Mouse (Mus musculus): ENCODE results near the gene Cmss1. TPM values are rescaled to one million over a fixed set of nuclear protein-coding genes. Genes with fewer than 3 reads are reported as not detected.

Gene Cmss1
- polyA plus RNA-seq, 1 experiment, result 36.3 TPM

DNA sequence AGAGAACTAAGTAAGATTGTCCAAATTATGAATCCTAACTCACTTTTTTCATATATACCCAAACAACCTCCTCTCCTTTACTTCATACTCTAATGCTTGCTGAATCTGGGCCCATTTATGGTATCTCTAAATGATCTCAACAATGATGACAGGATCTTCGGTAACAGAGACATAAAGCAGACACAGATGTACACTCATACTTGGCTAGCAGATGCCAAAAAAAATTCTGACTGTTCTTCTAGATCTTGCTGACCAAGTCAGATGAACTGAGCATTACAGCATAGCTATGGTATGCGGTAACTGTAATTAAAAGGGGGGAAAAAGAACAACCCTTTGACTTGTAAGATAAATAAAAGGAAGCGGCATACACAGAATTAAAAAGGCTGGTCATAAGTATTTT is 43.2 kb downstream of the Cmss1 start:
- TF ChIP-seq GATA1 (IDR thresholded peaks at IDR 0.05; ENCODE audit: borderline replicate concordance, low read length) (no peak), FLI1 (IDR thresholded peaks at IDR 0.05; ENCODE audit: low read length) (no peak)
- Histone ChIP-seq H3K4me1 (peaks cover 16% of the 10 kb centered on the region; the same call in 1 of the 2 replicates), H3K4me3 (replicated peaks) (no peak overlapping the region), H3K36me3 (replicated peaks; ENCODE audit: low read length) (peaks cover 12% of the 10 kb centered on the region), H3K9me3 (no peaks in the 10 kb centered on the region), H3K27me3 (replicated peaks) (no peaks in the 10 kb centered on the region)

DNA sequence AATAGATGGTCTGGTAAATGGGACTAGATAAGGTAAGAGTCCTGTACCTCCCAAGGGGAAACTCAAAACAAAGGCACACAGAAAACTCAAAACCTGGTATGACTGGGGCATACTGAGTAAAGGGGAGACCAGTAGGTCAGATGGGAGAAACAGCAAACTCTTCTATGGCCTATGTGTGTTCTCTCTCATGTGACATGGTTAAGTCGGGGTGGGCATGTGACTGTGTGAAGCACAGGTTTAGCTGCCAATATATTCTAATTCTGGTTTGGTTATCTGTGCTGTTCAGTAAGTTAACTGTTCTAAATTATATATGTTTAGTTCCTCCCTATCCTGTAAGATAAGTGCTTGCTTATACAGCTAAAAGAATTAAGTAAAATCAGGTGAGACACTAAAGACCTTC is 46.5 kb downstream of the Cmss1 start:
- Histone ChIP-seq H3K4me3 (replicated peaks) (no peak overlapping the region), H3K27me3 (replicated peaks) (no peaks in the 10 kb centered on the region), H3K9me3 (no peaks in the 10 kb centered on the region), H3K36me3 (replicated peaks; ENCODE audit: low read length) (peaks cover 12% of the 10 kb centered on the region), H3K4me1 (peaks cover 33% of the 10 kb centered on the region)
- TF ChIP-seq GATA1 (IDR thresholded peaks at IDR 0.05; ENCODE audit: borderline replicate concordance, low read length), result no peak
- no peak for TF ChIP-seq FLI1 (IDR thresholded peaks at IDR 0.05; ENCODE audit: low read length)

DNA sequence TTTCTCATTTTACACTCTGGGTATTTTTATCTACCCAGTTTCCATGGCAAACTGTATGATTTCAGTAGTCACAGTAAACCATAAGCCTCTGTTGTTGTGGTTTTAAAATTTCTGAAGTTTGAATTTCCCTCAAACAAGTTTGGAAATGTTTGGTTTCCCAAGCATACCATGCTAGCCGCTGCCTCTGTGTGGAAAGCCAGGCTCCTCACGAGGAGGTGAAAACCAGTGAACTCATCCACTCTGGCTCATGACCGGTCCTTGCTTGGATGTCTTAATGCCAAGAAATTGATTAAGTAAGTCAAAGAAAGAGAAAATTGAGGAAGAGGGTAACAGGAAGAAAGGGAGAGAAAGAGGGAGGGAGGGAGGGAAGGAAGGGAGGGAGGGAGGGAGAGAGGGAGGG is 48.4 kb downstream of the Cmss1 start:
- H3K4me3 ChIP-seq (replicated peaks), result no peak overlapping the region
- no peaks in the 10 kb centered on the region for H3K9me3 ChIP-seq
- TF ChIP-seq FLI1 (IDR thresholded peaks at IDR 0.05; ENCODE audit: low read length) (no peak), GATA1 (IDR thresholded peaks at IDR 0.05; ENCODE audit: borderline replicate concordance, low read length) (no peak)
- H3K27me3 ChIP-seq (replicated peaks), result no peaks in the 10 kb centered on the region
- peaks cover 30% of the 10 kb centered on the region for H3K4me1 ChIP-seq
- peaks cover 15% of the 10 kb centered on the region for H3K36me3 ChIP-seq (replicated peaks; ENCODE audit: low read length)

DNA sequence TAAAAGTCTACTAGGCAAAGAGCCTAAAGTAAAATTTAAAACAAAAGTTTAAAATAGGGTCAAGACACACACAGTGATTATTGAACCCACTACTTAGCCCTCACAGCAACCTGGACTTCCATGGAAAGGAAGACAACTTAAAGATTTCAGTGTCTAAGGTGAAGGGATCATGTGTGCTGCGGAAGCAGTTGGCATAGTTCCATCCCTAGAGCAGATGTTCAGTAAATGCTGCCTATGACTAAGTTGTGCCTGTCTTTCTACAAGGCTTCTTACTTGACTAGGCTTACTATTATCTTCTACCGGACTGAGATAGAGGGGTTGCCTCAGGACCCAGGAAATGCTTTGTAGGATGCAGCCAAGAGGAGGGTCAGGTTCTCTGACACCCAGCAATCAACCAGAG is 50.4 kb downstream of the Cmss1 start:
- TF ChIP-seq FLI1 (IDR thresholded peaks at IDR 0.05; ENCODE audit: low read length), result no peak
- TF ChIP-seq GATA1 (IDR thresholded peaks at IDR 0.05; ENCODE audit: borderline replicate concordance, low read length), result no peak
- peaks cover 16% of the 10 kb centered on the region for H3K36me3 ChIP-seq (replicated peaks; ENCODE audit: low read length)
- H3K4me1 ChIP-seq, result peaks cover 30% of the 10 kb centered on the region

DNA sequence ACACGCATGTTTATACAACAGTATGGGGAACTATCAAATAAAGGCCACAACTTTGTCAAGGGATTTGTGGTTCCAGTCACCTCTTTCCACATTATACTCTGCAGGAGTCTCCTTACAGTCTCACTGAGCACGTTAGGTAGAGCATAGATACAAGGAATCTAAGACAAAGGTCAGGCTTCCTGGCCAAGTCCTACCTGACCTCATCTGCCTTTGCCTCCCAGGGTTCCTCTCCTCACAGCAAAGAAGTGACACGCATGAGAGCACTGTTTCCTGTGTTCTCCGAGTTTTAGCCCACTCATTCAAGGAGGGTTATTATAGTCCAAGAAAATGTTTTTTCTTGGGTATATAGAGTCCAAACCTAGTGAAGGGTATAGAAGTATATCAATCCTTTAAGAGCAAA is 51.0 kb downstream of the Cmss1 start:
- H3K4me1 ChIP-seq, result peaks cover 32% of the 10 kb centered on the region
- H3K36me3 ChIP-seq (replicated peaks; ENCODE audit: low read length), result peaks cover 16% of the 10 kb centered on the region
- H3K9me3 ChIP-seq, result no peaks in the 10 kb centered on the region
- H3K27me3 ChIP-seq (replicated peaks), result no peaks in the 10 kb centered on the region
- TF ChIP-seq FLI1 (IDR thresholded peaks at IDR 0.05; ENCODE audit: low read length) (no peak), GATA1 (IDR thresholded peaks at IDR 0.05; ENCODE audit: borderline replicate concordance, low read length) (no peak)
- no peak overlapping the region for H3K4me3 ChIP-seq (replicated peaks)

More for the DNA sequence above, 50.4 kb downstream of the Cmss1 start:
- no peaks in the 10 kb centered on the region for H3K9me3 ChIP-seq
- no peaks in the 10 kb centered on the region for H3K27me3 ChIP-seq (replicated peaks)
- no peak overlapping the region for H3K4me3 ChIP-seq (replicated peaks)

DNA sequence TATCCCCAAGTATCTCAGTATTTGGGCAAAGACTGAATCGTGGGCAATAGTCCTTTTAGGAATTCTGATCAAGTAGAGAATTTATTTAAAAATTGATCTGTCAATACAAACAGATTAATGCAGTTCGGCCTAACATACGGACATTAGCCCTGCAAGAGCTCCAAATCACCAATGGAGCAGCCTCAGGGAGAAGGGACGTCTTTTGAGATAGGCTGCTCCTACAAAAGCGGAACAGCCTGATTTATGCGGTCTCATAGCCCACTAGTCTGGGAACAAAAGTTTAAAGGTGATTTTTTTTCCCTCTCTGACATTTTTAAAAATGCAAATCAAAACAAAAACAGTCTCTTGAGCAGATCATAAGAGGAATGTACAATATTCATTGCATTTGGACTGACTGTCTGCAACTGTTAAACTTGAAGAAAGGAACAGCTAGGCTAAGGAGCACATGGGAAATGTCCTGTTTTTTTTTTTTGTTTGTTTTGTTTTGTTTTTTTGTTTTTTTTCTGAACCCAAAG is 51.7 kb downstream of the Cmss1 start:
- Histone ChIP-seq H3K36me3 (replicated peaks; ENCODE audit: low read length) (peaks cover 16% of the 10 kb centered on the region), H3K4me3 (replicated peaks) (no peak overlapping the region), H3K27me3 (replicated peaks) (no peaks in the 10 kb centered on the region), H3K4me1 (peaks cover 34% of the 10 kb centered on the region), H3K9me3 (no peaks in the 10 kb centered on the region)
- no peak for TF ChIP-seq GATA1 (IDR thresholded peaks at IDR 0.05; ENCODE audit: borderline replicate concordance, low read length)
- no peak for TF ChIP-seq FLI1 (IDR thresholded peaks at IDR 0.05; ENCODE audit: low read length)

DNA sequence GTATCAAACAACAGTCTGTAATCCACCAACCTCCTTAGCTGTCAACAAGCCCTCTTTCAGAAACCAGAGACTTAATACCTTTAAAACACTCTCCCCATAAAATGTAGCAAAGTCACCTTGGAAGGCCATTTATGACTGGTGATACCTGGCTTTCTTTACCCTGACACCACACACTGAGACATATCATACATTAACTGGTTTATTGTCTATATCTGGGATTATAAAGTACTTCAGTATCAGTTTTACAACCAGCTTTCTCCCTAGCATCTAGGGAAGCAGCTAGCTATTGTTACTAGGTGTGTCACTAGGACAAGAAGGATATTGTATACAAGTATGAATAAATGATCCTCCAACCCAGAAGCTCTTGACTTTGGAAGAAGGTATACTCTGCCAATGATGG is 53.4 kb downstream of the Cmss1 start:
- Histone ChIP-seq H3K4me1 (peaks cover 37% of the 10 kb centered on the region), H3K4me3 (replicated peaks) (no peak overlapping the region), H3K27me3 (replicated peaks) (no peaks in the 10 kb centered on the region), H3K36me3 (replicated peaks; ENCODE audit: low read length) (peaks cover 16% of the 10 kb centered on the region), H3K9me3 (no peaks in the 10 kb centered on the region)
- TF ChIP-seq GATA1 (IDR thresholded peaks at IDR 0.05; ENCODE audit: borderline replicate concordance, low read length), result no peak
- no peak for TF ChIP-seq FLI1 (IDR thresholded peaks at IDR 0.05; ENCODE audit: low read length)

DNA sequence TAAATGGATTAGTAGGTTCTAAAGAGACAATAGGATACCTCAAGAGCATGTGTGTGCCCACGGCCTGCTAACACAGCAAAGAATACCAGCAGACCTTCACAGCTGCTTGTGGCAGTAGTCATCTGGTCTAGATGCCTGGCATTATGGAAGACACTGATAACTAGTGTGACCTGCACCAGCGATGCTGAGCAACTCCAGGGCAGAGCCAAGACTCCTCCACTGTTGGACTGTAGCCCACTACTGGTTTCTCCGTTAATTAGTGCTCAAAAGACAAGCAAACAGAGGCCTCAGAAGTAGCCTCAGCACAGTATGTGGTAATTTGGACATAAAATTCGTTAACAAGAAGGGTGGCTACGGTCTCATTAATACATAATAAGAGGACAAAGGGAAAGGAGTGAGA is 54.0 kb downstream of the Cmss1 start:
- TF ChIP-seq GATA1 (IDR thresholded peaks at IDR 0.05; ENCODE audit: borderline replicate concordance, low read length) (no peak), FLI1 (IDR thresholded peaks at IDR 0.05; ENCODE audit: low read length) (no peak)
- Histone ChIP-seq H3K9me3 (no peaks in the 10 kb centered on the region), H3K36me3 (replicated peaks; ENCODE audit: low read length) (peaks cover 16% of the 10 kb centered on the region), H3K4me1 (peaks cover 37% of the 10 kb centered on the region), H3K4me3 (replicated peaks) (no peak overlapping the region), H3K27me3 (replicated peaks) (no peaks in the 10 kb centered on the region)

DNA sequence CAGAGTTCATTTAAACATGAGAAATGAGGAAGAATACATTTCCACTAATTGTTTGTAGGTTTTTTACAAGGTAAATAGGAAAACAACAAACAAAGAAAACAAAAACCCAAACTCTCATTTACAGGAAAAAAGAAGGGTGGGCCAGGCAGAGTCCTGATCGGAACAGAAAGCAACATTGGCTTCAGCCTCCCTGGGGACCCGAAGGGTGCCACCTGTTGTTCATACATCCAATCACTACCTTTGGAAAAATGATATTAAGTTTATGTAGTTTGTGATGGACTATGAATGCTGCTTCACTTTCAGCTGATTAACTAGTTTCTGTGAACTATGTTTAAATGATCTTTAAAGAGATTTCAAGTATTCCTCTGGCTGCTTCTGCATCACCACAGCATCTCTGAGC is 55.0 kb downstream of the Cmss1 start:
- H3K36me3 ChIP-seq (replicated peaks; ENCODE audit: low read length), result peaks cover 16% of the 10 kb centered on the region
- H3K9me3 ChIP-seq, result no peaks in the 10 kb centered on the region
- H3K4me3 ChIP-seq (replicated peaks), result no peak overlapping the region
- no peaks in the 10 kb centered on the region for H3K27me3 ChIP-seq (replicated peaks)
- peaks cover 43% of the 10 kb centered on the region for H3K4me1 ChIP-seq
- TF ChIP-seq GATA1 (IDR thresholded peaks at IDR 0.05; ENCODE audit: borderline replicate concordance, low read length) (no peak), FLI1 (IDR thresholded peaks at IDR 0.05; ENCODE audit: low read length) (no peak)

DNA sequence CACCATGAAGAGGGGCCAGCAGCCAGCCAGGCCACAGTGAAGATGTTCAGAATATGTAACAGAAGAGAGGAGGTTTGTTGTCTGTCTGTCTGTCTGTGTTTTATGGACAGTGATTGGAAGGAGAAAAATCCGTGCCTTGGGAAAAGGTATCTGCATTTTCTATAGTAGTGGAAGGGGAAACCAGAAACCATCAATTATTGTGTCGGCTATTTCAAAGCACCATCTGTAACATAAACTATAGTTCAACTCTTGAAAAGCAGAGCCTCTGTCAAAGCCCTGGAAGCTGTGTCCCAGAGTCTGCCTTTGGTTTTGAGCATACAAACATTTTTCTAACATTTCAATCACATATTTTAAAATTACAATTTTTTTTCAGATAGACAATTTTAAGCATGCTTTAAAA is 55.8 kb downstream of the Cmss1 start:
- H3K9me3 ChIP-seq, result no peaks in the 10 kb centered on the region
- TF ChIP-seq GATA1 (IDR thresholded peaks at IDR 0.05; ENCODE audit: borderline replicate concordance, low read length) (no peak), FLI1 (IDR thresholded peaks at IDR 0.05; ENCODE audit: low read length) (no peak)
- peaks cover 45% of the 10 kb centered on the region for H3K4me1 ChIP-seq
- no peaks in the 10 kb centered on the region for H3K27me3 ChIP-seq (replicated peaks)
- peaks cover 16% of the 10 kb centered on the region for H3K36me3 ChIP-seq (replicated peaks; ENCODE audit: low read length)
- H3K4me3 ChIP-seq (replicated peaks), result peak overlapping the region; percentile 77

DNA sequence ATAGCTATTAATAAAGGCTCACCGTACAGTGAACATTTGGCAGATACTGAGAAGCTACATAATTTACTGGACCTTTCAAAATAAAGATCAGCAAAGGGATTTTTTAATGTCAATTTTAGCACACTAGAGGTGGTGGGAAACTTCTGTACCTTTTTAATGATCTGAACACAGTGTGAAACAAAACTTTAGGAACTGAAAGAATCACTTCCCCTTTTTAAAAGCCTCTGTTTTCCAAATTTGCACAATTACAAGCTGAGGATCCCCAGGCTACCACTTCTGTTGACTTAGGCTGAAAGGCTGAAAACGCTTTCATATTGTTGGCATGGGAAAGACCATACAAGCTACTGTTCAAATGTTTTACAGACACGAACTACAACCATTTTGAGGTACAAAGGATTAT is 56.6 kb downstream of the Cmss1 start:
- H3K27me3 ChIP-seq (replicated peaks), result no peaks in the 10 kb centered on the region
- TF ChIP-seq FLI1 (IDR thresholded peaks at IDR 0.05; ENCODE audit: low read length) (no peak), GATA1 (IDR thresholded peaks at IDR 0.05; ENCODE audit: borderline replicate concordance, low read length) (no peak)

More for the DNA sequence above, 56.6 kb downstream of the Cmss1 start:
- peaks cover 45% of the 10 kb centered on the region for H3K4me1 ChIP-seq
- H3K36me3 ChIP-seq (replicated peaks; ENCODE audit: low read length), result peaks cover 16% of the 10 kb centered on the region
- H3K4me3 ChIP-seq (replicated peaks), result peak overlapping the region; percentile 93
- H3K9me3 ChIP-seq, result no peaks in the 10 kb centered on the region

Measured in megakaryocyte, embryonic 14.5 days (primary cell).